Mouse (Mus musculus) common myeloid progenitor, adult 5-6 weeks (primary cell): ENCODE measurements around the gene Sult6b2. TPM values are rescaled to one million over a fixed set of nuclear protein-coding genes. Genes with fewer than 3 reads are reported as not detected.

Experiments
- ATAC-seq: replicated peaks from 2 replicates; pipeline ENCODE4 v1.8.0; 2016; ENCODE audit warnings: low read depth, mild to moderate bottlenecking, moderate TSS enrichment, inconsistent platforms; ENCODE audit not compliant: poor library complexity, severe bottlenecking
- total RNA-seq: library from RNA; stranded (forward); fragments of 200-1000, 187-1606 nt; gene quantifications from 2 replicates; pipeline ENCODE4 v1.2.3, GENCODE M21; 2017

The Sult6b2 gene
- total RNA-seq, 1 experiment from 2014 or later, result not detected

GRCm38 (mm10) chr6:142747165-142747564 is 57.1 kb downstream of the Sult6b2 start:
- peak; percentile 76 for ATAC-seq

- peak; percentile 64 for ATAC-seq
These were observed 57.5 kb downstream of the Sult6b2 start for GRCm38 (mm10) chr6:142746765-142747164.

- ATAC-seq, result no peak
These were observed 58.8 kb downstream of the Sult6b2 start for GRCm38 (mm10) chr6:142745484-142745883.

- no peak for ATAC-seq
These were observed 61.1 kb downstream of the Sult6b2 start for GRCm38 (mm10) chr6:142743193-142743592.

- no peak for ATAC-seq
These were observed 62.5 kb downstream of the Sult6b2 start for GRCm38 (mm10) chr6:142741763-142742162.

- no peak for ATAC-seq
These were observed 65.7 kb downstream of the Sult6b2 start for GRCm38 (mm10) chr6:142738637-142739036.

GRCm38 (mm10) chr6:142738225-142738624 is 66.1 kb downstream of the Sult6b2 start:
- no peak for ATAC-seq

GRCm38 (mm10) chr6:142735302-142736005 is 68.8 kb downstream of the Sult6b2 start:
- ATAC-seq, result peak; percentile 83

Other genes starting within 250 kb of the Sult6b2 start
- not detected in 2 replicates for gene Kcnj8, start 232.9 kb downstream of the Sult6b2 start, total RNA-seq
- not detected in 2 replicates for gene Abcc9, start 102.2 kb downstream of the Sult6b2 start, total RNA-seq
- 82.6 and 83.3 TPM in 2 replicates for gene Cmas, start 47.8 kb downstream of the Sult6b2 start, total RNA-seq
- 0.50 TPM in 1 of 2 replicates, not detected in the other for gene St8sia1, start 159.9 kb upstream of the Sult6b2 start, total RNA-seq